Mouse (Mus musculus) stomach, embryonic 14.5 days (tissue): ENCODE measurements around the gene Bax. TPM values are rescaled to one million over a fixed set of nuclear protein-coding genes. Genes with fewer than 3 reads are reported as not detected.

Experiments
- ATAC-seq: fragments of 200-750 bp; cut with Nextera tagmentation; 2 replicates; pipeline ENCODE4 v1.8.0; 2017; ENCODE audit warnings: low read depth, moderate TSS enrichment; ENCODE audit not compliant: insufficient number of reproducible peaks, insufficient read depth, low FRiP score
- H3K27ac ChIP-seq: fragments of 300-500 bp; sonication (generic); 2 replicates; pipeline ENCODE4 v1.5.1; 2014; ENCODE audit warnings: mild to moderate bottlenecking, low read length, moderate library complexity, mixed read lengths
- H3K27me3 ChIP-seq: fragments of 300-500 bp; sonication (generic); 2 replicates; pipeline ENCODE4 v1.6.1; 2014; ENCODE audit warnings: low read length, control low read depth, mixed read lengths; ENCODE audit not compliant: control insufficient read depth, insufficient read depth
- H3K36me3 ChIP-seq: fragments of 300-500 bp; sonication (generic); 2 replicates; pipeline ENCODE4 v1.6.1; 2014; ENCODE audit warnings: mild to moderate bottlenecking, control low read depth, low read length, moderate library complexity, mixed read lengths; ENCODE audit not compliant: control insufficient read depth, insufficient read depth
- H3K4me1 ChIP-seq: fragments of 300-500 bp; sonication (generic); 2 replicates; pipeline ENCODE4 v1.6.1; 2014; ENCODE audit warnings: low read length, control low read depth, mixed read lengths; ENCODE audit not compliant: control insufficient read depth, insufficient read depth
- H3K4me2 ChIP-seq: fragments of 300-500 bp; sonication (generic); replicated peaks from 2 replicates; pipeline ENCODE4 v1.6.1; 2014; ENCODE audit warnings: low read depth, low read length, control low read depth
- H3K4me3 ChIP-seq: fragments of 300-500 bp; sonication (generic); 2 replicates; pipeline ENCODE4 v1.5.1; 2014; ENCODE audit warnings: low read depth, low read length, control low read depth
- H3K9ac ChIP-seq: fragments of 300-500 bp; sonication (generic); replicated peaks from 2 replicates; pipeline ENCODE4 v1.6.1; 2014; ENCODE audit warnings: low read depth, mild to moderate bottlenecking, control low read depth, low read length, moderate library complexity, mixed read lengths
- H3K9me3 ChIP-seq: fragments of 300-500 bp; sonication (generic); 2 replicates; pipeline ENCODE4 v1.6.1; 2016; ENCODE audit warnings: low read depth, low read length, control low read depth; ENCODE audit not compliant: control insufficient read depth
- WGBS: fragments of 180-500 bp; shearing (Covaris S2); extraction: QIAGEN DNeasy Blood & Tissue Kit; methylation state at CpG from one replicate; pipeline ENCODE4 v1.1.7; 2014; 5-methylcytosine and 5-hydroxymethylcytosine counted together
- polyA plus RNA-seq: library from polyadenylated mRNA; unstranded; fragments of >200 nt; fragmentation: Nextera tagmentation; extraction: Ambion mirVana; gene quantifications from 2 replicates; pipeline ENCODE4 v1.2.1, GENCODE M21; 2014

The Bax gene
- polyA plus RNA-seq, 1 experiment from 2014 or later = 67.1 TPM

DNA sequence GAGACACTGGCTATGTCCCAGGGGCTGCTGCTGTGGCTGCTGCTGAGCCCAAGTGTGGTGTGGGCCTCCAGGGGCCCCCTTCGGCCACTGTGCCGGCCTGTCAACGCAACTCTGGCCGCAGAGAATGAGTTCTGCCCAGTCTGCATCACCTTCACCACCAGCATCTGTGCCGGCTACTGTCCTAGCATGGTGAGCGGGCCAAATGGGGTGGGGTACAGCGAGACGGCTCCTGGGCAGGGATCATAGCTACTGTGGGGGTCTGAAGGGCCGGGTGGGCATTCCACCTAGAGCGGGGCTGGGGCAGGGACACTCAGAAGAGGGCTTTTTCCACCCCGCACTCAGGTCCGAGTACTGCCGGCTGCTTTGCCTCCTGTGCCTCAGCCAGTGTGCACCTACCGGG lies 45.5 kb downstream of the Bax start:
- H3K27ac ChIP-seq = no peak overlapping the region
- H3K4me2 ChIP-seq = no peak overlapping the region
- H3K4me3 ChIP-seq = no peak overlapping the region
- peaks cover 54% of the 10 kb centered on the region for H3K36me3 ChIP-seq
- WGBS = 91% methylated on average over 14 of the region's 14 CpGs
- 0 out of 2 replicates have a peak, but pooled peaks cover 4% of the 10 kb centered on the region for H3K27me3 ChIP-seq
- peaks cover 14% of the 10 kb centered on the region; the same call in 1 of the 2 replicates for H3K4me1 ChIP-seq
- no peaks in the 10 kb centered on the region for H3K9me3 ChIP-seq
- ATAC-seq = no peak
- H3K9ac ChIP-seq = no peak overlapping the region

DNA sequence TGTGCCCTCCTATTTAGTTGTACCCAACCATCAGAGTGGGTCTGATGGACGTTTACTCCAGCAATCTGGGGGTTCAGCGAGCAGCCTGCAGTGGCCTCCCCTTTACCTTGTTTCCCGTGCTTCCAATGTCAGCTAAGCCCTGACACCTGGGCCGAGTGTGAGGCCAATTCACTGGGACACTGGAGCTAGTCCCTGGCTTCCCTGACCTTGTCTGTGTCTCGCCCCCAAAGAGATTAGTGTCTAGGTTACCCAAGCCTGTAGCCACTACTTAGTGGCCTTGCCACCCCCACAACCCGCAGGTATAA lies 46.1 kb downstream of the Bax start, which contains the start of gene Lhb:
Lhb (plus strand) TSS at position 206 of the 305 bp plus-strand sequence.
- Histone ChIP-seq H3K27me3 (0 out of 2 replicates have a peak, but pooled peaks cover 4% of the 10 kb centered on the region), H3K4me1 (peaks cover 14% of the 10 kb centered on the region; the same call in 1 of the 2 replicates), H3K27ac (no peak within 1 kb of the TSS), H3K9ac (no peak within 1 kb of the TSS), H3K9me3 (no peaks in the 10 kb centered on the region), H3K4me2 (peak within 1 kb of the TSS; percentile 13; the same call in 1 of the 2 replicates), H3K36me3 (peaks cover 50% of the 10 kb centered on the region), H3K4me3 (no peak within 1 kb of the TSS)
- WGBS = 58% methylated on average over 6 of the region's 6 CpGs
- no peak for ATAC-seq

DNA sequence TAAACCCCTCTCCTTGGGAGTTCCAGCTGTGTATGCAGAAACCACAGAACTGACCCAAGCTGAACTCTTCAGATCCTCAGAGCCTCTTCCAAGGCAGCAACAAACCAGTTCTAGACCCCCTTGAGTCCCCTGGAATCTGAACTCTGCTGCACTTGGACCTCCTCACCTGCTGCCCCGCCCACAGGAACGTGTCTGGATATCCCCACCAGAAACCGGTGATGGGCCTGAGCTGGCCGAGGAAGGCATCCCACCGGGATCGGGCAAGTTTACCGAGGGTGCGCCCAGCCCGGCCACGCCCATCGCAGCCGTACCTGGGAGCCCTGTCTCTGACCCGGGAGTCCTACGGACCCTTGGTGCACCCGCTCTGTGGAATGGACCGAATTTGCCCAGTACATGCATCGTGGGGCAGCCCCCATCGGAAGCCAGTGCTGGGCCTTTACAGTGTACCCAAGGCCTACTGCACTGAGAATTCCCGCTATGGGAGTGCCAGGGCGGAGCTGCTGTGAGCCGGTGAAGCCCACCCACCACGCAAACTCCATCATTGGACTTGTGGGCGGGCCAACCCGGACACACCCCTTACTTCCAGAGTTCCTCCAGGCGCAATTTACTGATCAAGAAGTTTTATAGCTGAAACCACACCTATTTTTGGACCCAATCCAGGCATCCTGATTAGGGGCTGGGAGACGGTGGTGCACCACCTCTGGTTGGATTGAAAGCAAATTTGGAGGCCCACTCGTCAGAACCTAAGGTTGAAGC lies 46.7 kb downstream of the Bax start:
- H3K4me3 ChIP-seq = no peak overlapping the region
- peaks cover 18% of the 10 kb centered on the region; the same call in 1 of the 2 replicates for H3K4me1 ChIP-seq
- peaks cover 45% of the 10 kb centered on the region for H3K36me3 ChIP-seq
- no peak overlapping the region for H3K9ac ChIP-seq
- ATAC-seq = no peak; the same call in 1 of the 2 replicates
- H3K27ac ChIP-seq = no peak overlapping the region
- WGBS = 13% methylated on average over 27 of the region's 27 CpGs
- H3K9me3 ChIP-seq = no peaks in the 10 kb centered on the region
- H3K27me3 ChIP-seq = peaks cover 6% of the 10 kb centered on the region; the same call in 1 of the 2 replicates
- H3K4me2 ChIP-seq = peak overlapping the region; percentile 13; the same call in 1 of the 2 replicates

DNA sequence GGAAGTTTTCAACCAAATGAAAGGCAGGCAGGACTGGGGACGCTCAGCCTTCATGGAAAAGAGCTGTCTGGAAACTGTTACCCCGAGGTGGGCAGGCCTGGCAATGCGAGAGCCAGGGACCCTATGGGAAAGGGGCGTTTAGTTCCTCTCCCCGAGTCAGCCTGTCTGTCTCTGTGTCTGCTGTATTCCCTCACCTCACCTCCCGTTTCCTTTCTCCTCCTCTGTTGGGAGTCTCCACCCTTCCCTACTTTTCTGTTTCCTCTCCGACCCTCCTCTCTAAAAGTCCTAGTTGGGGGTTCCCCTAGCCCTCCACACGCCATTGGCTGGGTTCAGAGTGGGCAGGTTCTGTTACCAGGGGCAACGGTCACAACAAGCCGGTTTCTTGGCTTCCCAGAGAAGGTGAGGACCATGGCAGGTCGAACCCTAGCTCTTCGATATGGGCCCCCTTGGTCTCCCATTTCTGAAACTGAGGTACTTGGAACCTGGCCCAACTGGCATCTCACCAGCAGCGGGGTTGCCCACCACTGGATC lies 48.7 kb downstream of the Bax start:
- Histone ChIP-seq H3K4me1 (peaks cover 28% of the 10 kb centered on the region; the same call in 1 of the 2 replicates), H3K4me3 (no peak overlapping the region), H3K36me3 (peaks cover 25% of the 10 kb centered on the region), H3K9ac (no peak overlapping the region), H3K27ac (peak overlapping the region; percentile 18; the same call in 1 of the 2 replicates), H3K4me2 (peak overlapping the region; percentile 8), H3K27me3 (peaks cover 13% of the 10 kb centered on the region; the same call in 1 of the 2 replicates), H3K9me3 (no peaks in the 10 kb centered on the region)
- 9% methylated on average over 13 of the region's 13 CpGs for WGBS
- no peak for ATAC-seq

DNA sequence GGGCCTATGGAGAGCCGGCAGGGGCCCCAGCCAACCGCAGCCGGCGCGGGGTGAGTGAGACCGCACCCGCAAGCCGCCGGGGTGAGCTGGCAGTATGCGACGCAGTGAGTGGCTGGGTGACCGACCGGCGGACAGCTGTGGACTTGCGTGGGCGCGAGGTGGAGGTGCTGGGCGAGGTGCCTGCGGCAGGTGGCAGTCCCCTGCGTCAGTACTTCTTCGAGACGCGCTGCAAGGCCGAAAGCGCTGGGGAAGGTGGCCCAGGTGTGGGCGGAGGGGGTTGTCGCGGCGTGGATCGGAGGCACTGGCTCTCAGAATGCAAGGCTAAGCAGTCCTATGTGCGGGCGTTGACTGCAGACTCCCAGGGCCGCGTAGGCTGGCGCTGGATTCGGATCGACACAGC lies 51.1 kb downstream of the Bax start:
- Histone ChIP-seq H3K4me3 (no peak overlapping the region; the same call in 1 of the 2 replicates), H3K27me3 (peaks cover 17% of the 10 kb centered on the region; the same call in 1 of the 2 replicates), H3K4me1 (peaks cover 28% of the 10 kb centered on the region; the same call in 1 of the 2 replicates), H3K4me2 (peak overlapping the region; percentile 23; the same call in 1 of the 2 replicates), H3K9me3 (no peaks in the 10 kb centered on the region), H3K9ac (no peak overlapping the region), H3K27ac (no peak overlapping the region), H3K36me3 (peaks cover under 1% of the 10 kb centered on the region; the same call in 1 of the 2 replicates)
- WGBS = 22% methylated on average over 37 of the region's 37 CpGs
- no peak for ATAC-seq

DNA sequence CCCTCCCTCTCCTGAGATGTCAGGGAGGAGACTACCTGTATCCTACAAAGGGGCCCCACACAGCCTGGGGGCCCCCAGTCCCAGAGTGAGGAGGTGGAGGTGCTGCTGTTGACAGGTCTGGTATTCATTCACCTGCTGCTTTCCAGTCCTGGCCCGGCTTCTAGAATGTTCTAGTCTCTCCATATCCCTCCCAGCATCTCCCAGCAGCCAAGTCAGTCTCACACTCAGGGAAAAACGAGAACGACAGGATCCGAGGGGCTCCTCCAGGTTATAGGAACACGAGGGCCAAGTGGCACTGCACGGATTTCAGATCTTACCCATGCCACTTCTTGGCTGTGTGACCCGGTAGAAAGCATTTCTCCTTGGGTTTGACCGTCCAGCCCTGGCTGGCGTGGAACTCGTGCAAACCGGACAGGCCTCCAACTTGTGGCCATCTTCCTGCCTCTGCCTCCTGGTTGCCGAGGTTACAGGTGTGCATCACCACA lies 51.9 kb downstream of the Bax start:
- WGBS = 50% methylated on average over 12 of the region's 12 CpGs
- Histone ChIP-seq H3K9ac (no peak overlapping the region), H3K4me1 (peaks cover 24% of the 10 kb centered on the region; the same call in 1 of the 2 replicates), H3K36me3 (no peaks in the 10 kb centered on the region), H3K27me3 (peaks cover 17% of the 10 kb centered on the region; the same call in 1 of the 2 replicates), H3K4me3 (no peak overlapping the region), H3K4me2 (peak overlapping the region; percentile 80; the same call in 1 of the 2 replicates), H3K9me3 (no peaks in the 10 kb centered on the region), H3K27ac (no peak overlapping the region)
- no peak for ATAC-seq

DNA sequence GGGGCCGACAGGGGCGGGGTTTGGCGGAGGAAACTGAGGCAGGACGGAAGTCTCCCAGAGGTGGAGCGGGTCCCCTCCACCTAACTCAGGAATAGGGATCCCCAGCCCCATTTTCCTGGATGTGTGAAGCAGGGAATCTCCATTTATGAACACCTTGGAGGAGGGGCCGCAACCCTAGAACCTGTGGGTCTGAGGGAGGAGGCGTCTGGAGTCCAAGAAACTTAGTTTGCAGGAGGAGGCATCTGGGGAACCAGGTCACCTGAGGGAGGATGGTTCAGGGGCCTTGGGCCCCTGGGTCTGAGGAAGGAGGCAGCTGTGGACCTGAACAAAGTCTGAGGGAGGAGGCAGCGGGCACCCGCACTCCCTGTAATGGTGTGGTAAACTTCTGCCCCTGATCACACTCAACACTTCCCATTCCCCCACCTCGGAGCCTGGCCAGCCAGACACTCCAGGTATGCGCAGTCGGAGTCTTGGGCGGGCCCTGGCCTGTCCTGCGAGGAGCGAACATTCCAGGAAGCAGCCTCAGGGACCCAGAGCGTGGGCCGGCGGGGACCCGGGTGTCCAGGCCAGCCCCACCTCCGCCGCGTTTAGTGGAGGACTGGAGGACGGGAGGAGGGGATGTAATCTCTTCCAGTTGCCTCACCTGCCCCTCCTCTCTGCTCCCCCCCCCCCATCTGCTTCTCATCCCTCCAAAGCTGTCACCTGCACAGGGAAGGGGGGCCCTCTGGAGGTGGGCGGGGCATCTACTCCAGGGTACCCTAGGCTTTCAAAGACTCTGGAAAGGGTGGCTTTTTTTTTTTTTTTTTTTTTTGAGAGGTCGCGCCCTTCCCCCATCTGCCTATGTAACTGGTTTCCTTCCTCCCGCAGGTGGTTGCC lies 52.6 kb downstream of the Bax start:
- Histone ChIP-seq H3K36me3 (no peaks in the 10 kb centered on the region), H3K27ac (peak overlapping the region; percentile 52), H3K4me1 (peaks cover 23% of the 10 kb centered on the region; the same call in 1 of the 2 replicates), H3K9ac (peak overlapping the region; percentile 39), H3K4me3 (peak overlapping the region; percentile 44), H3K9me3 (no peaks in the 10 kb centered on the region), H3K4me2 (peak overlapping the region; percentile 80), H3K27me3 (peaks cover 17% of the 10 kb centered on the region; the same call in 1 of the 2 replicates)
- ATAC-seq = peak; percentile 43; the same call in 1 of the 2 replicates
- 3% methylated on average over 25 of the region's 27 CpGs for WGBS
